Mouse (Mus musculus): Measurements from ENCODE around the gene Ift46. TPM values are rescaled to one million over a fixed set of nuclear protein-coding genes. Genes with fewer than 3 reads are reported as not detected.

The Ift46 gene
- polyA plus RNA-seq, 1 experiment = 0.29 TPM

- peaks cover 44% of the 10 kb centered on the region for H3K27me3 ChIP-seq (ENCODE audit: control insufficient read depth)
- H3K4me3 ChIP-seq (replicated peaks) = peak overlapping the region; percentile 42
Measured at GRCm38 (mm10) chr9:44801669-44802068, 34.0 kb downstream of the Ift46 start.

GRCm38 (mm10) chr9:44802808-44803450 lies 35.2 kb downstream of the Ift46 start, which contains the start of gene Ttc36:
Ttc36 (minus strand) TSS chr9:44803072.
- peaks cover 31% of the 10 kb centered on the region for H3K36me3 ChIP-seq (ENCODE audit: control insufficient read depth)
- H3K9me3 ChIP-seq (ENCODE audit: control insufficient read depth, low read length) = no peaks in the 10 kb centered on the region
- H3K27me3 ChIP-seq (ENCODE audit: control insufficient read depth) = peaks cover 39% of the 10 kb centered on the region
- H3K4me3 ChIP-seq (replicated peaks) = peak within 1 kb of the TSS; percentile 42
- peaks cover 17% of the 10 kb centered on the region for H3K4me1 ChIP-seq (ENCODE audit: control insufficient read depth)
- TF ChIP-seq TAL1 (IDR thresholded peaks at IDR 0.05; ENCODE audit: low read length) = no peak
- TF ChIP-seq GATA1 (IDR thresholded peaks at IDR 0.05; ENCODE audit: low read length) = no peak

More at GRCm38 (mm10) chr9:44801669-44802068, 34.0 kb downstream of the Ift46 start:
- peaks cover 17% of the 10 kb centered on the region for H3K4me1 ChIP-seq (ENCODE audit: control insufficient read depth)
- H3K9me3 ChIP-seq (ENCODE audit: control insufficient read depth, low read length) = no peaks in the 10 kb centered on the region
- peaks cover 19% of the 10 kb centered on the region for H3K36me3 ChIP-seq (ENCODE audit: control insufficient read depth)
- TF ChIP-seq TAL1 (IDR thresholded peaks at IDR 0.05; ENCODE audit: low read length) (no peak), GATA1 (IDR thresholded peaks at IDR 0.05; ENCODE audit: low read length) (no peak)

- peaks cover 22% of the 10 kb centered on the region for H3K27me3 ChIP-seq (ENCODE audit: control insufficient read depth)
- H3K4me3 ChIP-seq (replicated peaks) = no peak overlapping the region
- H3K4me1 ChIP-seq (ENCODE audit: control insufficient read depth) = peaks cover 2% of the 10 kb centered on the region
- TF ChIP-seq TAL1 (IDR thresholded peaks at IDR 0.05; ENCODE audit: low read length) (no peak), GATA1 (IDR thresholded peaks at IDR 0.05; ENCODE audit: low read length) (no peak)
- no peaks in the 10 kb centered on the region for H3K9me3 ChIP-seq (ENCODE audit: control insufficient read depth, low read length)
- H3K36me3 ChIP-seq (ENCODE audit: control insufficient read depth) = peaks cover 49% of the 10 kb centered on the region
Measured at GRCm38 (mm10) chr9:44804678-44805077, 37.0 kb downstream of the Ift46 start.

- Histone ChIP-seq H3K36me3 (ENCODE audit: control insufficient read depth) (peaks cover 57% of the 10 kb centered on the region), H3K27me3 (ENCODE audit: control insufficient read depth) (peaks cover 13% of the 10 kb centered on the region), H3K9me3 (ENCODE audit: control insufficient read depth, low read length) (no peaks in the 10 kb centered on the region), H3K4me3 (replicated peaks) (no peak overlapping the region), H3K4me1 (ENCODE audit: control insufficient read depth) (no peaks in the 10 kb centered on the region)
- TF ChIP-seq TAL1 (IDR thresholded peaks at IDR 0.05; ENCODE audit: low read length) (no peak), GATA1 (IDR thresholded peaks at IDR 0.05; ENCODE audit: low read length) (no peak)
Measured at GRCm38 (mm10) chr9:44805536-44805935, 37.8 kb downstream of the Ift46 start.

- TF ChIP-seq GATA1 (IDR thresholded peaks at IDR 0.05; ENCODE audit: low read length) (no peak), TAL1 (IDR thresholded peaks at IDR 0.05; ENCODE audit: low read length) (no peak)
- Histone ChIP-seq H3K27me3 (ENCODE audit: control insufficient read depth) (no peaks in the 10 kb centered on the region), H3K4me3 (replicated peaks) (no peak overlapping the region), H3K9me3 (ENCODE audit: control insufficient read depth, low read length) (no peaks in the 10 kb centered on the region), H3K4me1 (ENCODE audit: control insufficient read depth) (no peaks in the 10 kb centered on the region), H3K36me3 (ENCODE audit: control insufficient read depth) (peaks cover 72% of the 10 kb centered on the region)
Measured at GRCm38 (mm10) chr9:44807141-44807540, 39.4 kb downstream of the Ift46 start.

- Histone ChIP-seq H3K4me3 (replicated peaks) (no peak overlapping the region), H3K27me3 (ENCODE audit: control insufficient read depth) (no peaks in the 10 kb centered on the region), H3K9me3 (ENCODE audit: control insufficient read depth, low read length) (no peaks in the 10 kb centered on the region), H3K4me1 (ENCODE audit: control insufficient read depth) (no peaks in the 10 kb centered on the region), H3K36me3 (ENCODE audit: control insufficient read depth) (peaks cover 79% of the 10 kb centered on the region)
- TF ChIP-seq TAL1 (IDR thresholded peaks at IDR 0.05; ENCODE audit: low read length) = no peak
- no peak for TF ChIP-seq GATA1 (IDR thresholded peaks at IDR 0.05; ENCODE audit: low read length)
Measured at GRCm38 (mm10) chr9:44807778-44808177, 40.1 kb downstream of the Ift46 start.

- no peaks in the 10 kb centered on the region for H3K4me1 ChIP-seq (ENCODE audit: control insufficient read depth)
- peaks cover 97% of the 10 kb centered on the region for H3K36me3 ChIP-seq (ENCODE audit: control insufficient read depth)
- no peaks in the 10 kb centered on the region for H3K9me3 ChIP-seq (ENCODE audit: control insufficient read depth, low read length)
- H3K4me3 ChIP-seq (replicated peaks) = no peak overlapping the region
- H3K27me3 ChIP-seq (ENCODE audit: control insufficient read depth) = no peaks in the 10 kb centered on the region
- no peak for TF ChIP-seq TAL1 (IDR thresholded peaks at IDR 0.05; ENCODE audit: low read length)
- no peak for TF ChIP-seq GATA1 (IDR thresholded peaks at IDR 0.05; ENCODE audit: low read length)
Measured at GRCm38 (mm10) chr9:44810316-44810715, 42.6 kb downstream of the Ift46 start.

- Histone ChIP-seq H3K36me3 (ENCODE audit: control insufficient read depth) (peaks cover 99% of the 10 kb centered on the region), H3K4me1 (ENCODE audit: control insufficient read depth) (no peaks in the 10 kb centered on the region), H3K9me3 (ENCODE audit: control insufficient read depth, low read length) (no peaks in the 10 kb centered on the region), H3K27me3 (ENCODE audit: control insufficient read depth) (no peaks in the 10 kb centered on the region), H3K4me3 (replicated peaks) (no peak overlapping the region)
- TF ChIP-seq GATA1 (IDR thresholded peaks at IDR 0.05; ENCODE audit: low read length) = no peak
- no peak for TF ChIP-seq TAL1 (IDR thresholded peaks at IDR 0.05; ENCODE audit: low read length)
Measured at GRCm38 (mm10) chr9:44814179-44814578, 46.5 kb downstream of the Ift46 start.

- H3K4me1 ChIP-seq (ENCODE audit: control insufficient read depth) = no peaks in the 10 kb centered on the region
- no peaks in the 10 kb centered on the region for H3K27me3 ChIP-seq (ENCODE audit: control insufficient read depth)
- no peak overlapping the region for H3K4me3 ChIP-seq (replicated peaks)
- TF ChIP-seq TAL1 (IDR thresholded peaks at IDR 0.05; ENCODE audit: low read length) (no peak), GATA1 (IDR thresholded peaks at IDR 0.05; ENCODE audit: low read length) (no peak)
- no peaks in the 10 kb centered on the region for H3K9me3 ChIP-seq (ENCODE audit: control insufficient read depth, low read length)
- peaks cover 100% of the 10 kb centered on the region for H3K36me3 ChIP-seq (ENCODE audit: control insufficient read depth)
Measured at GRCm38 (mm10) chr9:44817522-44817921, 49.8 kb downstream of the Ift46 start.

Measured in erythroblast, embryonic 14.5 days (primary cell).